Mouse (Mus musculus): ENCODE measurements around the gene Rasl2-9.
A peak's percentile ranks its signal among the peaks of the same experiment; 100 is the strongest.
"Not testable (repeated sequence)": the region's sequence is repeated elsewhere in the genome, so short reads cannot be mapped to it uniquely, and the experiment has no call there.

The Rasl2-9 gene

DNA sequence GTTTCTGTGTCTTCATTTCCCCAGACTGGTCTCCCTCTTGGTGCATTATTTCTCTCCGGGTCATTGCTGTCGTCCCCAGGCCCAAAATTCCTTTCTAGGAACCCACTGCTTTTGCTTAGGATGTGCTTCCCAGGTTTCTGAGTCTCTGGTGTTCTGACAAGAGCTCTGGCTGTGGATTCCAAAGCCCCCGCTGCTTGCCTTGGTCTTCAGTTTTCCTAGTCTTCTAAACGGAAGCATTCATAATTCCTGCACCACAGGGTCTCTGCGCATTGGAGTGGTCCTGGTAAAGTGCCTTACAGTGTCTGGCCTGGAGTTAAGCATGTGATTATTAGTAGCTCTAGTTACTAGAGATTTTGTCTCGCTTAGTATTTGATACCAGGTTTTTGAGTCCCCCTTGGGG, 44.9 kb downstream of the Rasl2-9 start:
- DNase-seq (ENCODE audit: low read depth, low spot score) = no peak

DNA sequence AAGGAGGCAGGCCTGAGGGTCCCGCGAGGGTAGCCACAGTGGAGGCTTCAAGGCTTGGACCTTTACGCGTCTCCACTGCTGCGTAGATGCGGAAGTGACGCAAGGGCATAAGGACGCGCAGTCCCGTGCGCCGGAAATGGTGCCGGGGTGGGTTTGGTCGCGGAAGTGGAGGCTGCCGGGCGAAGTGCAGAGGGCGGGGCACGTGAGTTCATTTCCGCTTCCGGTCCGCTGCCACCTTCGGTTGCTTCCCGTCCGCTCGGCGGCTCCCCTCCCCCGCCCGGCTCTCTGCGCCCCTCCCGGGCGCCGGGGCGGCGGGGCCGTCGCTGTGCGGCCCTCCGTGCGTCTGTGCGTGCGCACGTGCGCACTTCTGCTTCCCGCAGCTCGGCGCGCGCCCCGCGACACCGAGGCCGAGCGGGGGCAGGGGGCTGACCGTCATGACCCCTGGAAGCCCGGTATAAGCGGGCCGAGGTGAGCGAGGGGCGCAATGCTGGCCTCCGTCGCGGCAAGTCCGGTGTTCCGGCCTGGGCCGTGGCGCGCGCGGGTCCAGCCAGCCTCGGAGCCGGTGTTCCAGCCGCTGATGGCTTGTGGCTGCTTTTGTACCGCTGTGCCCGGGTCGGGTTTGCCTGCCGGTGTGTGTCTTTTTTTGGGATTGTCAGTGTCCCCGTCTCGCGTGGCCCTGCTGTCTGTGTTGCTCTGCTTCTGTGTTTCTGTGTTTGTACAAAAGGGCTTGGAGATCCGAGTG, 45.6 kb downstream of the Rasl2-9 start, which contains the start of gene Epn1:
Gene Epn1 (plus strand): TSS at position 226 of the 742 bp plus-strand sequence.
- DNase-seq (ENCODE audit: low read depth, low spot score) = peak; percentile 94

DNA sequence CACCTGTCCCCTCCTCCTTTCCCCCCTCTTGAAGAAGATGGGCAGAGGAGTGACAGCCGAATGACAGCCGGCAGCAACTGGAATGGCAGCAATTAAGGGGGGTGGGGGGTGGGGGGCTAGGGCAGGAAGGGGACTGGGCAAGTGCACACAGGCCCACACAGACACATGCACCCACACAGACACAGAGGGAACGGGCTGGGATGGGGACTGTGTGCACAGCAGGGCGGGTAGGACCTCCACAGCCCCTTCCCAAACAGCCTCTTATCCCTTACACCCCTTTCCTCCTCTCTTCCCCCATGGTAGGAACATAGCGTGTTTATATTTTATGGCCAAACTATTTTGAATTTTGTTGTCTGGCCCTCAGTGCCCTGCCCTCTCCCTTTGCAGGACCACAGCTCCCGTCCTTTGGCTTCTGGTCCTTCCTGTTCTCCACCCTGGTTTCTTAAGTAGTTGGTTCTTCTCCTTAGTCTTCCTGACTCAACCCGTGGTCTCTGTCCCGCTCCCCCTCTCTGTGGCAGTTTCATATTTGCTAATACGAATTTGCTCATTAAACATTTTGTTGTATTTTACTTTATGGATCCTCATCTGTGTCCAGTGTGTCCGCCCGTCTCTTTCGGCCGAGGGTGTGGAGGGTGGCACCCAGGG, 46.3 kb downstream of the Rasl2-9 start:
- DNase-seq (ENCODE audit: low read depth, low spot score) = not testable (repeated sequence)

DNA sequence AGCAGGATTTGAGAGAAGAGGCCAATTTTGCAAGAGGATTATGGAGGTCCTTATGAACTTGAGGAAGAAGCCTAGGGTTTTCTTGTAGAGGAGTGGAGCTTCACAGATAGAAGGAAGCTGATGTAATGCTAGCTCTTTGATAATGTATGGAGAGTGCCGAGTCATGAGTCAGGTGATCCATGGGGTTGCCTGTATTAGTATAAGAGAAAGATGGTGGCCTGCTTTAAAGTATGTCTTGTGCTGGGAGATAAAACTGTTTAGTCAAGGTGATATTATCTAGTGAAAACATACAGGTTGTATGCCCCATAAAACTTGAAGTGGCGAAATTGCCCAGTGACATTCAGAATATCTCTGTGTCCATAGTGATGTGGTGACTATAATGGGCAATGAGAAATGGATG, 48.8 kb downstream of the Rasl2-9 start:
- DNase-seq (ENCODE audit: low read depth, low spot score) = no peak

DNA sequence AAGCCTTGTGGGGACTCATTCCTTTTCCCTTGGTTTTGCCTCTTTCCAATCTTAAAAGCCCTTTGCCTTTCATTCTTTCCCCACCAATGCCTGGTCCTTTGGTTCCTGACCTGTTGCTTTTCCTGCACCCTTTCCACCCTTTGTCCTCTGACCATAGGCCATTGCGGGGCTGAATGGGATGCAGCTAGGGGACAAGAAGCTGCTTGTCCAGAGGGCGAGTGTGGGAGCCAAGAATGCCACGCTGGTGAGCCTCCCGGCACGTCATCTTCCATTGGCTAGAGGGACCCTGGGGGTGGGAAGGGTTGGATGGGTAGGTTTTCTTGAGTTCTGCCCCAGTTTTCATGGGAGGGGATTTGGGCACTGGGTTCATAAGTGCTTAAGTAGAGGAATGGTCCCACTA, 50.8 kb downstream of the Rasl2-9 start:
- no peak for DNase-seq (ENCODE audit: low read depth, low spot score)
